Mouse (Mus musculus) heart, postnatal 36 days (tissue): ENCODE results near the gene Narfl. TPM values are rescaled to one million over a fixed set of nuclear protein-coding genes. Genes with fewer than 3 reads are reported as not detected.

ENCODE experiments used
- DNase-seq, 2 experiments: peaks; one replicate each; pipeline ENCODE4 v3.0.0; 2021 to 2022
- intact Hi-C: fragments of 180-260 bp; cut with DNase I; formaldehyde crosslinking; loops from one replicate; pipeline ENCODE4 v1.15.1; 2025
- total RNA-seq, 2 experiments: library from RNA; stranded (reverse); gene quantifications; 2 replicates each; pipeline ENCODE4 v1.2.3; 2021

Gene Narfl
- total RNA-seq, 2 experiments from 2014 or later, result 40.9 to 44.8 TPM

GRCm38 (mm10) chr17:25761561-25761970 lies 12.0 kb upstream of the Narfl start:
- intact Hi-C loops, result no loop called here

GRCm38 (mm10) chr17:25762591-25762990 lies 11.0 kb upstream of the Narfl start:
- no peak for DNase-seq
- intact Hi-C loops, result no loop called here

More at GRCm38 (mm10) chr17:25761561-25761970, 12.0 kb upstream of the Narfl start:
- no peak for DNase-seq

- DNase-seq, result no peak
- intact Hi-C loops, result no loop called here
Observed at GRCm38 (mm10) chr17:25765886-25766285, 7.7 kb upstream of the Narfl start.

GRCm38 (mm10) chr17:25769331-25769730 lies 4.2 kb upstream of the Narfl start:
- no peak for DNase-seq

GRCm38 (mm10) chr17:25775318-25776062 lies 1.9 kb downstream of the Narfl start:
- intact Hi-C loops, result loop anchor here (2.0 kb wide), 1 partner anchor 17 kb away; the partner anchor contains the start of gene Fam173a
- no peak for DNase-seq

More at GRCm38 (mm10) chr17:25769331-25769730, 4.2 kb upstream of the Narfl start:
- intact Hi-C loops, result no loop called here

- intact Hi-C loops, result no loop called here
Observed at GRCm38 (mm10) chr17:25777948-25778347, 4.4 kb downstream of the Narfl start.

GRCm38 (mm10) chr17:25781339-25781738 lies 7.8 kb downstream of the Narfl start:
- intact Hi-C loops, result no loop called here
- DNase-seq, result no peak

More at GRCm38 (mm10) chr17:25777948-25778347, 4.4 kb downstream of the Narfl start:
- no peak for DNase-seq

GRCm38 (mm10) chr17:25783086-25783485 lies 9.5 kb downstream of the Narfl start:
- intact Hi-C loops, result no loop called here
- DNase-seq, result peak in 1 of 2 experiments; percentile 41

- intact Hi-C loops, result no loop called here
- DNase-seq, result no peak
Observed at GRCm38 (mm10) chr17:25783861-25784574, 10.4 kb downstream of the Narfl start.

- intact Hi-C loops, result no loop called here
- peak; percentile 93 to 98 for DNase-seq
Observed at GRCm38 (mm10) chr17:25785281-25785745, 11.7 kb downstream of the Narfl start, which contains the start of gene Haghl. TSS of gene Haghl (minus strand) at chr17:25785673.

- intact Hi-C loops, result no loop called here
- DNase-seq, result no peak
Observed at GRCm38 (mm10) chr17:25786280-25786679, 12.7 kb downstream of the Narfl start, which contains the start of gene Ccdc78. TSS of gene Ccdc78 (plus strand) at chr17:25786580.

GRCm38 (mm10) chr17:25786781-25787504 lies 13.4 kb downstream of the Narfl start:
- DNase-seq, result no peak
- intact Hi-C loops, result no loop called here

- no peak for DNase-seq
- intact Hi-C loops, result no loop called here
Observed at GRCm38 (mm10) chr17:25791320-25791842, 17.8 kb downstream of the Narfl start.

- intact Hi-C loops, result loop anchor here (2.0 kb wide), 1 partner anchor 17 kb away; no protein-coding TSS in a partner anchor
- DNase-seq, result peak; percentile 86 to 90
Observed at GRCm38 (mm10) chr17:25791843-25792527, 18.4 kb downstream of the Narfl start.

GRCm38 (mm10) chr17:25792615-25793014 lies 19.0 kb downstream of the Narfl start, which contains the start of gene Fam173a:
TSS of gene Fam173a (minus strand) at chr17:25792901.
- peak; percentile 79 to 81 for DNase-seq
- intact Hi-C loops, result loop anchor here (2.0 kb wide), 1 partner anchor 18 kb away; no protein-coding TSS in a partner anchor

GRCm38 (mm10) chr17:25794197-25794596 lies 20.6 kb downstream of the Narfl start:
- intact Hi-C loops, result no loop called here
- no peak for DNase-seq

- intact Hi-C loops, result no loop called here
- no peak for DNase-seq
Observed at GRCm38 (mm10) chr17:25794998-25795397, 21.4 kb downstream of the Narfl start.

GRCm38 (mm10) chr17:25795609-25796092 lies 22.1 kb downstream of the Narfl start, which contains the start of gene AC134908.4:
TSS of gene AC134908.4 (minus strand) at chr17:25795659.
- intact Hi-C loops, result loop anchor here (1.0 kb wide), 1 partner anchor 22 kb away; the partner anchor contains the start of gene Narfl
- no peak for DNase-seq

GRCm38 (mm10) chr17:25796211-25796771 lies 22.7 kb downstream of the Narfl start:
- intact Hi-C loops, result loop anchor here (1.0 kb wide), 1 partner anchor 23 kb away; the partner anchor contains the start of gene Narfl
- DNase-seq, result peak; percentile 46 to 53
